In the genomic region with DNA sequence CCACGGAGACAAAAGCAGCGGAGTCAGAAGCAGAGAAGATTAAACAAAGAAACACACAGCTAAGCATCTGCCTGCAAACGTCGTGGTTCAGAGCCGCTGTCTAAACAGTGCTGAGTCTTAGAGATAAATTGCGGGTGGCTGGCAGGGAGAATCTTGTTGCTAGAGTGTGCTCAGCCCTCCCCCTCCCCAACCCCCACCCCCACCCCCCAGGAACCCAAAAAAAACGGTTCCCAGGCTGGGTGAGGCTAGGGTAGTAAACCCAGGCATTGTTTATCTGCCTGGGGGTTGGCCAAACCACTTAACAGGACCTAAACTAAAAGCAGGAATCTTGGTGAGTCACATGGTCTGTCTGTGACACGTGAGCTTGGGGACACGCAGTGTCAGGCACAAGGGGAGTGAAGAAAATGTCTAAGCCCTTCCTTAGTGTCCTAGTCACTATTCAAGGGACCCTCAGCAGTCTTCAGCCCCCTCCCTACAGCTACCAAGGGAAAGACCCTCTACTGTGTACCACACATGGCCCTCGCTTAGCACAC, we compare ENCODE assay signal across 9 mouse cellular contexts.
DNase-seq lines count a peak whose midpoint lies in the region; ATAC-seq lines count a peak whose summit lies in the region.
"Had no signal": no experiment of that assay in that cellular context is flagged by ENCODE, and none has a peak within 500 bp of the region (broad histone marks: within the 10 kb centered on the region; RNA-seq: fewer than 3 reads in every experiment).

No protein-coding gene starts in this region.

- no peaks in the 10 kb centered on the region for H3K36me3 ChIP-seq in heart, embryonic 12.5 days
- H3K36me3 ChIP-seq in hindbrain, embryonic 15.5 days, result no peaks in the 10 kb centered on the region
- H3K36me3 ChIP-seq in midbrain, embryonic 16.5 days (ENCODE audit: control insufficient read depth, insufficient read depth, low read length), result no peaks in the 10 kb centered on the region

- intact Hi-C loops in heart, postnatal 36 days (cut with DNase I), result no loop called here

- DNase-seq in heart, postnatal 36 days, result no peak
- DNase-seq in ovary, postnatal 36 days (ENCODE audit: low spot score), result no peak
- no peak for DNase-seq in adrenal gland, postnatal 14 days
- no peak for DNase-seq in adrenal gland, adult 18-20 months (ENCODE audit: low spot score in 2 of 2)
- DNase-seq: gastrocnemius, postnatal 14 days had no signal

- ATAC-seq in heart, embryonic 12.5 days (ENCODE audit: insufficient number of reproducible peaks, low FRiP score), result peak; percentile 29; the same call in 1 of the 2 replicates
- ATAC-seq in common myeloid progenitor, adult 5-6 weeks (replicated peaks; ENCODE audit: low read depth, poor library complexity, severe bottlenecking), result peak; percentile 82
- peak; percentile 56 for ATAC-seq in hindbrain, embryonic 15.5 days (ENCODE audit: low FRiP score, low read depth)
- 0 out of 2 replicates have a peak, but pooled peaks have one; percentile 21 for ATAC-seq in midbrain, embryonic 16.5 days

- H3K4me3 ChIP-seq in heart, embryonic 12.5 days, result 0 out of 2 replicates have a peak overlapping the region, but pooled peaks have one; percentile 4
- H3K4me3 ChIP-seq in hindbrain, embryonic 15.5 days, result no peak overlapping the region
- no peak overlapping the region for H3K4me3 ChIP-seq in midbrain, embryonic 16.5 days (ENCODE audit: low read depth, low read length)

- peak overlapping the region; percentile 52 for H3K4me2 ChIP-seq in heart, embryonic 12.5 days
- peak overlapping the region; percentile 24 for H3K4me2 ChIP-seq in hindbrain, embryonic 15.5 days
- H3K4me2 ChIP-seq in midbrain, embryonic 16.5 days (ENCODE audit: low read length), result peak overlapping the region; percentile 5; the same call in 1 of the 2 replicates

- H3K27ac ChIP-seq in heart, embryonic 12.5 days (ENCODE audit: poor library complexity, severe bottlenecking), result no peak overlapping the region
- H3K27ac ChIP-seq in hindbrain, embryonic 15.5 days (replicated peaks), result 0 out of 2 replicates have a peak overlapping the region, but pooled peaks have one; percentile 34
- H3K27ac ChIP-seq in midbrain, embryonic 16.5 days (ENCODE audit: low read length), result no peak overlapping the region

- H3K9me3 ChIP-seq in heart, embryonic 12.5 days (replicated peaks), result no peaks in the 10 kb centered on the region
- H3K9me3 ChIP-seq in hindbrain, embryonic 15.5 days, result no peaks in the 10 kb centered on the region
- no peaks in the 10 kb centered on the region for H3K9me3 ChIP-seq in midbrain, embryonic 16.5 days (replicated peaks; ENCODE audit: control insufficient read depth, low read length, poor library complexity, severe bottlenecking)

- H3K4me1 ChIP-seq in heart, embryonic 12.5 days (replicated peaks), result peaks cover 10% of the 10 kb centered on the region; the same call in 1 of the 2 replicates
- peaks cover 9% of the 10 kb centered on the region for H3K4me1 ChIP-seq in hindbrain, embryonic 15.5 days (replicated peaks)
- H3K4me1 ChIP-seq in midbrain, embryonic 16.5 days (ENCODE audit: control insufficient read depth, insufficient read depth, low read length), result no peaks in the 10 kb centered on the region; the same call in 1 of the 2 replicates

- no peaks in the 10 kb centered on the region for H3K27me3 ChIP-seq in heart, embryonic 12.5 days (replicated peaks)
- no peaks in the 10 kb centered on the region for H3K27me3 ChIP-seq in hindbrain, embryonic 15.5 days
- H3K27me3 ChIP-seq in midbrain, embryonic 16.5 days (ENCODE audit: control insufficient read depth, insufficient read depth, low read depth, low read length), result no peaks in the 10 kb centered on the region

- 18% methylated on average over 10 of the region's 10 CpGs for WGBS in heart, embryonic 12.5 days
- WGBS in hindbrain, embryonic 15.5 days, result 24% methylated on average over 10 of the region's 10 CpGs
- WGBS in midbrain, embryonic 16.5 days, result 23% methylated on average over 10 of the region's 10 CpGs

- no peak overlapping the region for H3K9ac ChIP-seq in heart, embryonic 12.5 days
- H3K9ac ChIP-seq in hindbrain, embryonic 15.5 days, result no peak overlapping the region
- H3K9ac ChIP-seq in midbrain, embryonic 16.5 days (ENCODE audit: low read depth, low read length), result no peak overlapping the region

Comparison
In these comparisons a context has a peak if more than half of its experiments do, and no peak if none do; other contexts are left out.
1. ATAC-seq: peak in every context shown above with its lines; median percentile 82 in common myeloid progenitor, adult 5-6 weeks; 56 in hindbrain, embryonic 15.5 days; 29 in heart, embryonic 12.5 days; 21 in midbrain, embryonic 16.5 days.